Mouse (Mus musculus) forelimb bud, embryonic 11.5 days (tissue): ENCODE results near the gene Tpra1.

Source experiments
- DNase-seq: peaks from one replicate; pipeline ENCODE4 v3.0.0-alpha.2; 2012; ENCODE audit warnings: low read depth, low spot score

Gene Tpra1

GRCm38 (mm10) chr6:88926870-88927269 lies 24.8 kb downstream of the Tpra1 start:
- no peak for DNase-seq

- peak; percentile 58 for DNase-seq
These were observed 25.5 kb downstream of the Tpra1 start for GRCm38 (mm10) chr6:88927595-88927994.

- DNase-seq: no peak
These were observed 26.0 kb downstream of the Tpra1 start for GRCm38 (mm10) chr6:88928026-88928425.

DNA sequence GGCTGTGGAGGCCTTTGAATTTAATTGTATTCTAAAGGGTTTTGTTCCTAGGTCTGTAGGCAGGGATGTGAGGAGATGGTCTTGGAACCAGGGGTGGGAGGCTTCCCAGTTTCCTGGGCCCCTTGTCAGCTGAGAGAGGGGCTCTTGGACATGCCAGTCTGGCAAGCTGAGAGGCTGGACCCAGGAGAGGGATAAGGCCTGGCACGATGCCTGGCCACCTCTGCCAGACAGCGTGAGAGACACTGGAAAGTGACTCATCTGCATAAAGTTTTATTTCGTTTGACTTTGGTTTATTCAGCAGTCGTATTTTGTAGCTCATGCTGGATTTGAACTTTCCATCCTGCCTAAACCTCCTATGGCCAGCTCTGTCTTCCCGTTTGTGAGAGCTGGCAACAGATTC lies 26.5 kb downstream of the Tpra1 start:
- no peak for DNase-seq

DNA sequence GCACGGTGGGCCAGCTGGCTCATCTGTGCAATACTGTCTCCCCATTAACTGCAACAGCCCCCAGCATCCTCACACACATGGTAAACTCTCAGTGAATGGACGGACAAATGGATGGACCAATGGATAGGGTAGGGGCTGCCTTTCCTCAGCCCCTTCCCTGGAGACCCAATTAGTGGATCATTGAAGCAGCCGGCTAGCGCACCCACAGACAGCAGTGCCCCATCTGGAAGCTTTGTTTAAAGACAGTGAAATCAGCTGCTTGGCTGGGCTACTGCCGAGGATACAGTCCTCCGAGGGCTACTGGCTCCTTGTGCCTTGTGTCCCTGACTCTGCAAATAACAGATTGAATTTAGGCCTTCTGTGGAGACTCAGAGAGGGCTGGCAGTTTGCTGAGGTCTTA lies 27.4 kb downstream of the Tpra1 start:
- DNase-seq: no peak

- no peak for DNase-seq
These were observed 28.0 kb downstream of the Tpra1 start for GRCm38 (mm10) chr6:88930049-88930448.

- no peak for DNase-seq
These were observed 29.4 kb downstream of the Tpra1 start for GRCm38 (mm10) chr6:88931449-88931848.

GRCm38 (mm10) chr6:88934132-88934531 lies 32.1 kb downstream of the Tpra1 start:
- no peak for DNase-seq

DNA sequence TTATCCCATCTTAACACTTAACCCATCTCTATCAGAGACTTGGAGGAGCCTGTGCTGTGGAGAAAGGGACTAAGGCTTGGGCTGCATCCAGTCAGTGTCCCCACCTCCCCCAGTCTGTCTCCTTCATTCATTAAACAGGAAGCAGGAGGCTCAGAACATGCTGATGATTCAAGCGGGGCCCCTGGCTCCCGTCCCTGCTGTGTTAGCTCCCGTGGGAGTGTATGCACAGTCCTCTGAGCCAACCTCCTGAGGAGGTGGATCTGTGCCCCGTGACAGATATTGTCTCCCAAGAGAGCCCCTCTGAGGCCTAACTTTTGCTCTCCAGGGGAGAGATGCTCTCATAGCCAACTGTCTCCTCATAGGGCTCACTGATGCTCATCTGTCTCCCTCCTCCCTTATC lies 32.8 kb downstream of the Tpra1 start:
- no peak for DNase-seq

GRCm38 (mm10) chr6:88935735-88936276 lies 33.8 kb downstream of the Tpra1 start:
- peak; percentile 64 for DNase-seq

GRCm38 (mm10) chr6:88936342-88937213 lies 34.5 kb downstream of the Tpra1 start:
- no peak for DNase-seq

DNA sequence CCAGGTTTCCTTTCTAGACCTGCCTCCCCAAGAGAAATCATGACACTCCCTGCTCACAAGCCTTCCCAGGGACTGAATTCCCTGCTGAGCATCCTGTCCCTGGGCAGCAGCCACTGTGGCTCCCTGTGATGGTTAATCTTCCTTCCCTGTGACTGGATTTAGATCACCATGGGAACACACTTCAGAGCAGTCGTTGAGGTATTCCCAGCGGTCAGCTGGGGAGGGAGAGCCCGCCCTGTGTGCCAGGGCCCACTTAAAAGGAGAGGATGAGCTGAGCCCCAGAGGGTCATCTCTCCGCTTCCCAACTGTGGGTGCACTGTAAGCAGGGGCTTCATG lies 35.1 kb downstream of the Tpra1 start:
- DNase-seq: no peak

DNA sequence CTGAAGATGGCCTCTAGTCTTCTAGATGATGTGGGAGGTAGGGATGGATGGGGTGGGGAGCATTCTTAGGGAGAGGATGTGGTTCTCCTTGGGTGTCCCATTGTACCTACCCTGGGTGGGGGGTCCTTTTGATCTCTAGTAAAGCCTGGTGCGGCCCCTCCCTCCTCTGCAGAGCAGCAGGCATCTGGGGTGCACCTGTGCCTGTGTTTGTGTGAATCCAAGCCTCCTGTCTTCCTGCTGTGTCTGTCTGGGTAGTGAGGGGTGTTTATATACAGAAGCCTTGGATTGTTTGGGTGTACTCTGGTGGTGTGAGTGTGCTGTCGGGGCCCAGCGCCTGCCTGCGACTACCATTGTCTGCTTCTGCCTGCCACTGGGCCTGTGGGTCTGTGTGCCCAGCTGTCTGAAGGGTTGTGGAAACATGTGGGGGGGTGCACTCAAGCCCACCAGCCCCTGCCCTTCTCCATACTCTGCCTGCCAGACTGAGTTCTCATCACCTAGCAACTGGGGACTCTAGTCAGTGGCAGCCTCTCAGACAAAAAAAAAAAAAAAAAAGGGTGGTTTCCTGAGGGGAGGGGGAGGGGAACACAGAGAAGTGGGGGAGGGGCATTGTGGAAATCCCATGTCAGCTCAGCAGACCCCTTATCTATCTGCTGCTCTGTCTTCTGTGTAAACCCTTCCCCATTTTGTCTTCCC lies 36.1 kb downstream of the Tpra1 start:
- no peak for DNase-seq

DNA sequence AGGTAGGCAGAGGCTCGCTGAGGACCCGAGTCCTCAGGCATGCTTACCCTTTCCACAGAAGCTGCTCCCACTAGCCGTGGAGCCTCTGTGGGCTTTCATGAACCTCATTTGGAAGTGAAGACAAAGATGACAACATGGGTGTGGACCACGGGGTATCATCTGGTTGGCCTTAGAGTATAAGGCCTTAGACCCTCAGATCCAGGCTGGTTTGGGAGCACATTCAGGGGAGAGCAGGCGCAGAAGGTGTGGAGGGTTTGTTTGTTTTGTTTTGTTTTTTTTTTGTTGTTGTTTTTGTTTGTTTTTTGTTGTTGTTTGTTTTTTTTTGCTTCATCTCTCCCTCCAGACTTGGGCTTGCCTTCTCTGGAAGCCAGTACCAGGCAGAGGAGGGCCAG lies 36.6 kb downstream of the Tpra1 start:
- no peak for DNase-seq

- DNase-seq: no peak
These were observed 37.4 kb downstream of the Tpra1 start for GRCm38 (mm10) chr6:88939281-88940089.

- no peak for DNase-seq
These were observed 38.3 kb downstream of the Tpra1 start for GRCm38 (mm10) chr6:88940090-88940916.

GRCm38 (mm10) chr6:88941628-88942027 lies 39.6 kb downstream of the Tpra1 start:
- DNase-seq: no peak

GRCm38 (mm10) chr6:88942595-88942994 lies 40.5 kb downstream of the Tpra1 start:
- no peak for DNase-seq

GRCm38 (mm10) chr6:88943666-88944065 lies 41.6 kb downstream of the Tpra1 start:
- no peak for DNase-seq

DNA sequence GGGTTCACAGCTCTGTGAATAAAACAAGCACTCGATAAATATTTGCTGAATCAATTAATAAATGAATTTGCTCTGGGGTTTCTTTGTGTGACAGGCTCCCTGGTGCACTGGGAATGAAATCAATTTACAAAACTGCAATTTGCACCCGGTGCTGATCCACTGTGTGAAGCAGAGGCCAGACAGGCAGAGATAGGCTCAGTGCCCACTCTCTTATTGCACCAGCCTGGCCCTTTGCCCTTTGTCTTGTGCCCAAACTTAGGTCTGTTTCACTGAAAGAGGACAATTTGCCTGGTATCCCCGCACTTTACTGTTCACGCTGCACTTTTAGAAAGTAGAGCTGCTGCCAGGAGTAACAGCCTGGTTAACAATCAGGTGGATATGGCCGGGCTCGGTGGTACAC lies 44.4 kb downstream of the Tpra1 start:
- DNase-seq: no peak

DNA sequence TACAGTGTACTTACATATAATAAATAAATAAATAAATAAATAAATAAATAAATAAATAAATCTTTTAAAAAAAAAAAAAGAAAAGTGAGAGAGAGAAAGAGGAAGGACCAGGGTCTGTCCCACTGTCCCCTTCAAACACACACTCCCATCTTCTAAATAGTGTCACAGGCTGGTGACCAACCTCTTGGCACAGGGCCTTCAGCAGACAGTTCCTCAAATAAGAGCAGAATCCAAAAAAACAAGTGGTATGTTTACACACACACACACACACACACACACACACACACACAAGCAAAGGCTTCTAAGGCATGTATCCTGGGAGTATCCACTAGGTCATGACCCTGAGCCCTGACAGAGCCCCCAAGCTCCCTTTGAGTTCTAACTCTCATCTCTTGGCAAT lies 45.7 kb downstream of the Tpra1 start:
- DNase-seq: no peak
